Mouse (Mus musculus) bone marrow macrophage, adult 2 months (primary cell): ENCODE measurements around the gene Cobll1.

Experiments used
- CTCF ChIP-seq: IDR thresholded peaks from 2 replicates; pipeline ENCODE4 v1.5.1; 2012; ENCODE audit warnings: low read depth, mild to moderate bottlenecking, low read length, moderate library complexity
- POLR2A ChIP-seq: IDR thresholded peaks from 2 replicates; pipeline ENCODE4 v1.6.1; 2012; ENCODE audit warnings: mild to moderate bottlenecking, low read depth, low read length, borderline replicate concordance

GRCm38 (mm10) chr2:65116428-65117125, 122.6 kb downstream of the Cobll1 start:
- no peak for TF ChIP-seq POLR2A
- no peak for TF ChIP-seq CTCF
